Mouse (Mus musculus): ENCODE measurements at regions not wholly inside any gene's neighbourhood (a gene's known extent, or its start where the extent isn't known, plus 50 kb on each side); places are given as distances from the start of the nearest gene placed in this dataset.

DNA sequence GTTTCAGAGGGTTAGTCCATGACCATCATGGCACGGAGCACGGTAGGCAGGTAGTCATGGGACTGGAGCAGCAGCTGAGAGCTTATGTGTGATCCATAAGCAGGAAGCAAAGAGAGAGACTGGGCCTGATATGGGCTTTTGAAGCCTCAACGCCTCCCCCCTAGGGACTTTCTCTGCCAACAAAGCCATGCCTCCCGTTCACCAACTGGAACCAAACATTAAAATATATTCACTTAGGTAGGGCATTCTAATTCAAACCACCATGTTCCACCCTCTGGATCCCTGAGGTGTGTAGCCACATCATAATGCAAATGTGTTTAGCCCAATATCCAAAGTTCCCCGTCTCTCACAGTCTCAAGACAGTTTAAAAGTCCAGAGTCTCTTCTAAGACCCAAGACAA, 85.3 kb upstream of the Ltbp1 start:
- DNase-seq, result no peak

DNA sequence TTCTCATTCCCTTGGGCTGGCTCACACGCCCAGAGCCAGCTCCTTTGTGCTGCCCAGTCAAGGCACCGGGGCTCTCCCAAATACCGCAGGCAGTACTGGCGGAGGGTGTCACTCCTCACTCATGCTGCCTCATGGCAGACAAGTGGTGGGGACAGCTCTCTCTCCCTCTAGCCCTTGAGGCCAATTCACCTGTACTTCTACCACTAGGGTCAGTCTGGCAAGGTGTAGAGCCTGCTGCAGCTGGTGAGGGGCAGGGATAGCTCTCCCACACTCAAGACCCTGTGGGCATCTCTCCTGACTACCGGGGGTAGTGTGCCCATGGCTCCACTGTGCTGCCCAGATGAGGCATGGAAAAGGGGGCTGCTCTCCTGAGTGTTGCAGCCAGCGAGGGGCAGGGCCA, 84.0 kb upstream of the Ltbp1 start:
- DNase-seq, result no peak

- DNase-seq, result no peak
Observed at GRCm38 (mm10) chr17:74922016-74922415, 83.4 kb upstream of the Ltbp1 start.

DNA sequence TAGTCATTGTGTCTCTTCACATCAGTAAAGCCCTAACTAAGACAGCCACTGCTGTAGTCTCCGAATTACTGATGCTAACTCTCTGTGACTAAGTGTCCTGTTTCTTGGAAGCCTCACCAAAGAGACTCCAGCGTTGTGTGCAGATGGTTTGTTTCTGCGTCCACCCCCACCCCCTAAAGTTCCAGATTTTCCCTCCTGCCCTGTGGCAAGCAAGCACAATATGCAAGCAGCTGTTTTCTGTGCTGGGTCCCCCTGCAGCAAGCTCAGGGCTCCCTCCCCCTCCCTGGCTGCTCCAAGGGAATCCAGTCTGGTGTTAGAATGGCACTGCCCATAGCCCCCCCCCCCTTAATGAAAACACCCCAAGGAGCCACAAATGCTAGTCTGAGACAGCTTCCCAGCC, 82.8 kb upstream of the Ltbp1 start:
- peak; percentile 53 for DNase-seq

- DNase-seq, result no peak
Observed at GRCm38 (mm10) chr17:74923101-74923500, 82.3 kb upstream of the Ltbp1 start.

- no peak for DNase-seq
Observed at GRCm38 (mm10) chr17:74925131-74925530, 80.2 kb upstream of the Ltbp1 start.

DNA sequence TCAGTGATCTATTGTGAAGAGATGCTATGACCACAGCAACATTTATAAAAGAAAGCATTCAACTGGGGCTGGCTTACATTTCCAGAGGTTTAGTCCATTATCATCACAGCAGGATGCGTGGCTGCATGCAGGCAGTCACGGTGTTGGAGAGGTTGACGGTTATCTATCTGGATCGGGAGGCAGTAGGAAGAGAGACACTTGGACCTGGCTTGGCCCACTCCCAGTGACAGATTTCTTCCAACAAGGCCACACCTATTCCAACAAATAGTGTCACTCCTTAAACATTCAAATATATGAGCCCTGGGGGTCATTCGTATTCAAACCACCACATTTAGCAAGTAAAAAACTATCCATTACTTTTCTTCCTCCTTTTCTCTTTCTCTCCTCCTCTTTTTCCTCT, 77.4 kb upstream of the Ltbp1 start:
- no peak for DNase-seq

GRCm38 (mm10) chr17:74931540-74931939, 73.8 kb upstream of the Ltbp1 start:
- DNase-seq, result peak; percentile 34

DNA sequence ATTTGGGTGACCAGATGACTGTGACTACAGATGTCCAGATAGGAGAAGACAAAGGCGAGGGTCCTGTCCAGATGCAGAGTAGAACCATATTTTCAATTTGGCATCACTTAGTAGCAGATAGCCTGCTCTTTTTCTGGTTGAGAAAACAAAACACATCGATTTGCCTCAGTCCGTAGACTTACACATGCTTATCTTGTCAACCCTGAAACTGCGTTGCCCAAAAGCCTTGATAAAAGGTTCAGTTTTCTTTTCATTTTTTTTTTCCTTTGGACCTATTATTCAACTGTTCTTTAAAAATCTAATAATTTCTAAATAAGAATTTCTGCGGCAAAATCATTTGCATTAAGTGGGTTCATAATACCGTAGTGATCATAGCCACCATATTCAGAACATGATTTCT, 64.0 kb upstream of the Ltbp1 start:
- no peak for DNase-seq

- no peak for DNase-seq
Observed at GRCm38 (mm10) chr17:74942984-74943801, 62.2 kb upstream of the Ltbp1 start.

GRCm38 (mm10) chr17:74943802-74944193, 61.6 kb upstream of the Ltbp1 start:
- no peak for DNase-seq

GRCm38 (mm10) chr17:74945149-74945548, 60.2 kb upstream of the Ltbp1 start:
- no peak for DNase-seq

DNA sequence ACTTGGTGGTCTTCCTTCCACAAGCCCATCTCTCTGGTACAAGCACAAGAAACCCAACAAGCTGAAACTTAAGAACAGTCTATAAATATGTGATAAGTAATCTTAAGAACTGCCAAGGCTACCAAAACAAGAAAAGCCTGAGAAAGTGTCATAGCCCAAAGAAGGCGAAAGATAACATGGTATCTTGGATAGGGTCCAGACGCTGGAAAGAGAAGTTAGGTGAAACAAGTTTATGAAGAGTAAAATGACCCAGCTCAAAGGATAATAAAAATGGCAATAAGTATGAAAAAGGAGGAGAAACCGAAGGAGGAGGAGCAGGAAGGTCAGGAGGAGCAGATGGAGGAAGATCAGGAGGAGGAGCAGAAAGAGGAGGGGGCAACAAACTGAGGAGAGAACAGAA, 56.9 kb upstream of the Ltbp1 start:
- DNase-seq, result no peak

DNA sequence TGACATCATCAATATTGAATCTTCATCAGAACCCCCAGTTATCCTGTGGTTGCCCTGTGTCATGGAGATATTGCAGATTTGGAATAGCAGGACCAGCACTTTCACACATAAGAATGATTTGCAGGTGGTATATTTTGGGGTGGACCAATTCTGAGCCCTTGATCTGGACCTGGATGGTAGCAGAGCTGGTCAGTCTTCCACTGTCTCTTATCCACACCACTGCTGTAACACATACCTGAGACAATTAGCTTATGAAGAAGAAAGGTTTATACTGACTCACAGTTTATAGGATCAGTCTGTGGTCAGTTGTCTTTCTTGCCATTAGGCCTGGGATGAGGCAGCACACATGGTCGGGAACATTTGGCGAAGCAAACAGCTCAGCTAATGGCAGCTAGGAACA, 55.1 kb upstream of the Ltbp1 start:
- no peak for DNase-seq

DNA sequence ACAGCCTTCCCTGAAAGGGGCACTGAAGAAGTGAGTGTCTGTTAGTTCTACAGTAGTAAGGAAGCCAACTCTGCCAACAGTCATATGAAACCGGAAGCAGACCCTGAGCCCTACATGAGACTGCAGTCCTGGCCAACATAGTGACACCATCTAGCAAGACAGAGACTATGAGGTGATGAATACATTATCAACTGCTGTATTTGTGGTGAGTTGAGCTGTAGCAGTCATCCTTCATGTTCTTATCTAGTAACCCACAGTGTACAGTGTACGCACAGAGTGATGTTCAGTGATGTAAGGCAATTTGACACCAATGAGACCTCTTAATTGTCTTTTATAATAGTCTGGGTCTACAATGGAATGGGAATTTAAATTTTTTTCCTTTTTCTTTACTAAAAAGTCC, 50.4 kb upstream of the Ltbp1 start:
- DNase-seq, result no peak

Data from retina, postnatal 1 day (tissue).